Mouse (Mus musculus) cortical plate, adult 2 months (tissue): Measurements from ENCODE around the gene Wdr26.

Experiments
- CTCF ChIP-seq: fragments of 200-500 bp; IDR thresholded peaks from 2 replicates; pipeline ENCODE4 v1.5.1; 2011; ENCODE audit warnings: mild to moderate bottlenecking, control low read depth, low read length; ENCODE audit not compliant: insufficient read depth; ENCODE audit errors: extremely low read depth
- POLR2A ChIP-seq: fragments of 200-500 bp; IDR thresholded peaks from 2 replicates; pipeline ENCODE4 v1.6.1; 2011; ENCODE audit warnings: mild to moderate bottlenecking, low read length, control low read depth; ENCODE audit not compliant: insufficient read depth; ENCODE audit errors: extremely low read depth

GRCm38 (mm10) chr1:181259626-181260410, 48.0 kb upstream of the Wdr26 start:
- TF ChIP-seq CTCF (no peak), POLR2A (no peak)
